Mouse (Mus musculus) cerebellum, adult 2 months (tissue): Measurements from ENCODE around the gene Clmp.

Experiments
- CTCF ChIP-seq: fragments of 200-500 bp; IDR thresholded peaks from 2 replicates; pipeline ENCODE4 v1.5.1; 2011; ENCODE audit warnings: low read depth, mild to moderate bottlenecking, control low read depth, low read length, moderate library complexity, borderline replicate concordance; ENCODE audit not compliant: insufficient read depth
- POLR2A ChIP-seq: fragments of 200-500 bp; IDR thresholded peaks from 2 replicates; pipeline ENCODE4 v1.6.1; 2011; ENCODE audit warnings: low read length, control low read depth, borderline replicate concordance; ENCODE audit not compliant: insufficient read depth

GRCm38 (mm10) chr9:40793581-40793980, 107.8 kb downstream of the Clmp start:
- TF ChIP-seq POLR2A (no peak), CTCF (no peak)
